Mouse (Mus musculus) embryonic facial prominence, embryonic 15.5 days (tissue): ENCODE measurements at regions not wholly inside any gene's neighbourhood (a gene's known extent, or its start where the extent isn't known, plus 50 kb on each side); places are given as distances from the start of the nearest gene placed in this dataset.

Experiments used
- ATAC-seq: fragments of 200-750 bp; cut with Nextera tagmentation; 2 replicates; pipeline ENCODE4 v1.8.0; 2017; ENCODE audit warnings: low read depth, moderate TSS enrichment; ENCODE audit not compliant: insufficient number of reproducible peaks, low FRiP score, low TSS enrichment
- H3K27ac ChIP-seq: fragments of 300-500 bp; sonication (generic); replicated peaks from 2 replicates; pipeline ENCODE4 v1.5.1; 2015; ENCODE audit warnings: mild to moderate bottlenecking, inconsistent platforms
- H3K27me3 ChIP-seq: fragments of 300-500 bp; sonication (generic); 2 replicates; pipeline ENCODE4 v1.6.1; 2015; ENCODE audit warnings: inconsistent platforms
- H3K36me3 ChIP-seq: fragments of 300-500 bp; sonication (generic); 2 replicates; pipeline ENCODE4 v1.6.1; 2015; ENCODE audit warnings: mild to moderate bottlenecking, inconsistent platforms
- H3K4me1 ChIP-seq: fragments of 300-500 bp; sonication (generic); 2 replicates; pipeline ENCODE4 v1.6.1; 2015; ENCODE audit warnings: inconsistent platforms
- H3K4me2 ChIP-seq: fragments of 300-500 bp; sonication (generic); replicated peaks from 2 replicates; pipeline ENCODE4 v1.6.1; 2015; ENCODE audit warnings: mild to moderate bottlenecking, inconsistent platforms
- H3K4me3 ChIP-seq: fragments of 300-500 bp; sonication (generic); replicated peaks from 2 replicates; pipeline ENCODE4 v1.5.1; 2015; ENCODE audit warnings: mild to moderate bottlenecking, inconsistent platforms
- H3K9ac ChIP-seq: fragments of 300-500 bp; sonication (generic); 2 replicates; pipeline ENCODE4 v1.6.1; 2015; ENCODE audit warnings: inconsistent platforms
- H3K9me3 ChIP-seq: fragments of 300-500 bp; sonication (generic); replicated peaks from 2 replicates; pipeline ENCODE4 v1.6.1; 2016; ENCODE audit warnings: inconsistent platforms
- WGBS: fragments of 180-500 bp; shearing (Covaris S2); methylation state at CpG from one replicate; pipeline ENCODE4 v1.1.7; 2015; 5-methylcytosine and 5-hydroxymethylcytosine counted together

DNA sequence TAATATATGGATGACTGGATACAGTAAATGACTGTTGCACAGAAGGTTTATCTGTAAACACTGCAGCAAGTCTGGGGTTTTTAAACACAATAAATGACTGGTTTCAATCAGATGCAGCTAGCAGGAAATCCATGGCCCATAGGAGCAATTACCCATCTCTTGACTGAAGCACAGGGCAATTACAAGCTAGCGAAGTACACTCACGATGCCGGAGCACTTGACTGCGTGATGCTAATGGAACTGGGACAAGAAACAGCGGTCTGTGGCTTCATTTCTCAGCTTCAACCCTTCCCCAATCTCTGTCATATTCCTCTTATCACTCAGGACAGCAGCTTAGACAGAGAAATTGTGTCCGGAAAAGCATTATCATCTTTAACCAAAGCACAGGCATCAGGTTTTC, 132.1 kb downstream of the Mat2b start:
- 58% methylated on average over 6 of the region's 6 CpGs for WGBS
- no peak overlapping the region for H3K4me3 ChIP-seq
- H3K9ac ChIP-seq = no peak overlapping the region
- no peaks in the 10 kb centered on the region for H3K36me3 ChIP-seq
- no peaks in the 10 kb centered on the region for H3K9me3 ChIP-seq
- no peak overlapping the region for H3K4me2 ChIP-seq
- no peaks in the 10 kb centered on the region for H3K4me1 ChIP-seq
- no peaks in the 10 kb centered on the region for H3K27me3 ChIP-seq
- no peak overlapping the region for H3K27ac ChIP-seq
- ATAC-seq = no peak

DNA sequence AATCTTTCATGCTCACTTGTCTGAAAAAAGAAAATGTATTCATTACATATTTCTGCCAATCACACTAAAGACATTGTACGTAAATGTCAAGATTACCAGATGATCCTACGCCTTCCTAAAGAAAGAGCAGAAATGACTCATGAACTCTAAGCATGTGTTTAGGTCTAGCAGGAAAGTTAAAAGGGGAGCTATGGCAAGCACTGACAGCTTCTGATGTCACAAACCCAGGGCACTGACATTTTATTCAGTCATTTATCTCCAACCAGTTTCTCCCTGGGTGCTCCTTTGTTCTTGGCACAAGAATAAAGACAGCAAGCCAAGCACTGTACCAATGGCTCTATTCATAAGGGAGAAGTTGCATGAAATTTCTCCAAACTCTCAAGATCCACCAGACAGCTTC, 133.0 kb downstream of the Mat2b start:
- Histone ChIP-seq H3K27ac (no peak overlapping the region), H3K4me3 (no peak overlapping the region), H3K36me3 (no peaks in the 10 kb centered on the region), H3K4me1 (no peaks in the 10 kb centered on the region), H3K4me2 (no peak overlapping the region), H3K9me3 (no peaks in the 10 kb centered on the region), H3K9ac (no peak overlapping the region), H3K27me3 (no peaks in the 10 kb centered on the region)
- WGBS = 84% methylated on average over 2 of the region's 2 CpGs
- ATAC-seq = no peak

DNA sequence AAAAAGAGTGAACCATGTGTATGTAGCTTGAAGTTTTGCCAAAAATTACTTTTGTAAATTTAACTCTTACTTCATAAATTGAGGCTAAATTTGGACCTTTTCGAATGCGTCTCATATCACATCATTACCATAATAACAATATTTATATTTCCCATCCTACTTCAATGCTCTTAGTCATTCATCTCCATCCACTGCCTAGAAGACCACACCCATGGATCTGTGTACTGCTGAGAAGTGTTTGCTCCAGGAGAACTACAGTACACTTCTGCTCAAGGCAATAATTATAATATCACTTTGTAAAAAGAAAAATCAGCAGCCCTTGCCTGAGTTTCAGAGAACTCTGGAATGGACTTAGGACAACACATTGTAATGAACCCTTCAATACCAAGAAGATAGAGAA, 133.6 kb downstream of the Mat2b start:
- WGBS = 90% methylated on average over 2 of the region's 2 CpGs

DNA sequence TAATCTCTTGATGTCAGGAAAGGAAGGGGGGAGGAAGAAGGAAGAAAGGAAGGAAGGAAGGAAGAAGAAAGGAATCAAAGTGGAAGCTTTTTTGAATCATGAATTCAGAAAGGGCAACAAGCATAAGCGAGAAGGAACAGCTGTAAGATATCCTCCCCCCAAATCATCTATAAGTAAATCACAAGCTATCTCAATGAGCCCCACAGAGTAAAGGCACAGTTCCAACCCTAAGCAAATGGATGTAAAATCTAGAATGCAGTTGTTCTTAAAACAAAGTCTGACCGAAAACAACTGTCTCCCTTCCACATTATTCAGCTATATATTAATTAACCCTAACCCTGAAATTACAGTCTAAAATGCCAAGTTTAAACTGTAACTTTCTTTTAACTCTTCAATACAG, 136.5 kb downstream of the Mat2b start:
- 80% methylated on average over 2 of the region's 2 CpGs for WGBS
- H3K36me3 ChIP-seq = no peaks in the 10 kb centered on the region
- no peak overlapping the region for H3K4me3 ChIP-seq
- no peaks in the 10 kb centered on the region for H3K27me3 ChIP-seq
- no peaks in the 10 kb centered on the region for H3K4me1 ChIP-seq
- no peak overlapping the region for H3K9ac ChIP-seq
- H3K9me3 ChIP-seq = no peaks in the 10 kb centered on the region
- no peak for ATAC-seq
- H3K27ac ChIP-seq = no peak overlapping the region
- H3K4me2 ChIP-seq = no peak overlapping the region

More for the DNA sequence above, 133.6 kb downstream of the Mat2b start:
- no peaks in the 10 kb centered on the region for H3K4me1 ChIP-seq
- H3K27ac ChIP-seq = no peak overlapping the region
- no peaks in the 10 kb centered on the region for H3K9me3 ChIP-seq
- H3K27me3 ChIP-seq = no peaks in the 10 kb centered on the region
- H3K9ac ChIP-seq = no peak overlapping the region
- no peak for ATAC-seq
- H3K4me2 ChIP-seq = no peak overlapping the region
- no peaks in the 10 kb centered on the region for H3K36me3 ChIP-seq
- no peak overlapping the region for H3K4me3 ChIP-seq

DNA sequence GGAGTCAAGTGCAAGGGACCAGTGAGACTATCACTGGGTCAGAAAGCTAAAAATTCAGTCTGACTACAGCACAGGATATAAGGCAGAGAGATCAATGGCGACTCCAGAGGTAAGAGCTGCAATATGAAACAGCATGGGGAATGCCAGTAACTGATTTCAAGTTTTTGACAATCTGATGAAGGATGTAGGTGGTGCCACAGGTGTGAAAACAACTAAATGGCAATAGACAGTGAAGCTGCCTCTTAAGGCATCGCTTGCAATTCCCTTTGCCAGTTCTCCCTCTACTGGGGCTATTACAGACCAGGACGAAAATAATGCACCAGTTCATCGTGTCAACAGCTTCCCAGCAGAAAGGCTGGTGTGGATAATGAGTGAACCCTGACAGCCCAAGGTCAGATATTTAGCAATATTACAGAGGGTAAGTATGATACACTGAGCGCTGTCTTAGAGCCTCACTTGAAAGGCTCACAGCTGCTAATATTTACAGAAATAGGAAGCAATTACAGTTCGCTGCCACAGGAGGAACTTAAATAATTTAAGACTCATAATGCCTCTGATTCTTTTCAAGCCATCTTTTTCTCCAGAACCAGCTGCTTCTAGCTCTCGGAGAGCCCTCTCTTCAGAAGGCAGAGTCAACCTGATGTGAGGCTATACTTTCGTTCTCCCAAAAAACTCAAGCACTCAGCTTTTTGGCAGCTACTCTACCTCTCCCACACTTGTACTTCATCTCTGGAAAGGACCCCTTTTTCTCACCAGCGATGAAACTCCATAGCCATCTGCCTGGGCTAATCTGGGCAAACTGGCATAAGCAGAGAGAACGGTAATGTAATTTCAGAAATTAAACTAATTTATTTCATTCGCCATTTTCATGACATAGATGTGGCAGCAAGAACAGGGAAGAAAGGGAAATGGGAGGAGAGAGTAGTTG, 139.9 kb downstream of the Mat2b start:
- no peak for ATAC-seq
- H3K4me3 ChIP-seq = no peak overlapping the region
- H3K27me3 ChIP-seq = no peaks in the 10 kb centered on the region
- no peak overlapping the region for H3K9ac ChIP-seq
- WGBS = 58% methylated on average over 11 of the region's 11 CpGs
- H3K4me1 ChIP-seq = no peaks in the 10 kb centered on the region
- no peaks in the 10 kb centered on the region for H3K9me3 ChIP-seq
- H3K36me3 ChIP-seq = no peaks in the 10 kb centered on the region
- no peak overlapping the region for H3K4me2 ChIP-seq
- H3K27ac ChIP-seq = no peak overlapping the region

DNA sequence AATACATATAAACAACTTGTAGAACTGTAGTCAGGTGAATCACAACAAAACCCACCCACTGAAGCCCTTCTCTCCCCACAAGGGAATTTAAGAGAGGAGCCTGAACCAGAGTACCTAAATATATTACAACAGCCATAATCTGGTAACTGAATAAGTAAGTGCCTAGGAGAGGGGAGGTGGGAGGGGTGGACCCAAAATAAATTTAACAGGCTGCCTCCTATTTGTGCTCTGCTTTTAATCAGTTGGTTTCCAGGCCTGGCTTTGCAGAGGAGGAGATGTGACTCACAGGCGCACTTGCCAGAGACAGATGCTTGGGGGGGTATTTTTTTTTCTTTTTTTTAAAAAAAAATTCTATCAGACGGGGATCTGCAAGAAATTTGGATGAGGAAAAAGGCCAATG, 142.9 kb downstream of the Mat2b start:
- Histone ChIP-seq H3K4me3 (no peak overlapping the region), H3K27me3 (no peaks in the 10 kb centered on the region), H3K27ac (no peak overlapping the region), H3K4me1 (no peaks in the 10 kb centered on the region), H3K9ac (no peak overlapping the region), H3K4me2 (no peak overlapping the region), H3K36me3 (no peaks in the 10 kb centered on the region), H3K9me3 (no peaks in the 10 kb centered on the region)
- ATAC-seq = no peak
- WGBS = 46% methylated on average over 2 of the region's 2 CpGs

GRCm38 (mm10) chr11:40546596-40546995, 148.4 kb downstream of the Mat2b start:
- Histone ChIP-seq H3K4me2 (no peak overlapping the region), H3K27ac (no peak overlapping the region), H3K9me3 (no peaks in the 10 kb centered on the region), H3K4me3 (no peak overlapping the region), H3K4me1 (no peaks in the 10 kb centered on the region), H3K36me3 (no peaks in the 10 kb centered on the region), H3K9ac (no peak overlapping the region), H3K27me3 (no peaks in the 10 kb centered on the region)
- ATAC-seq = no peak
- 79% methylated on average over 2 of the region's 2 CpGs for WGBS

GRCm38 (mm10) chr11:40545537-40545936, 149.5 kb downstream of the Mat2b start:
- Histone ChIP-seq H3K4me2 (no peak overlapping the region), H3K4me1 (no peaks in the 10 kb centered on the region), H3K27me3 (no peaks in the 10 kb centered on the region), H3K36me3 (no peaks in the 10 kb centered on the region), H3K9ac (no peak overlapping the region), H3K9me3 (no peaks in the 10 kb centered on the region), H3K4me3 (no peak overlapping the region), H3K27ac (no peak overlapping the region)
- ATAC-seq = no peak
- WGBS = 73% methylated on average over 1 of the region's 1 CpGs

- Histone ChIP-seq H3K9ac (no peak overlapping the region), H3K4me3 (no peak overlapping the region), H3K4me1 (no peaks in the 10 kb centered on the region), H3K4me2 (no peak overlapping the region), H3K27me3 (no peaks in the 10 kb centered on the region), H3K9me3 (no peaks in the 10 kb centered on the region), H3K27ac (no peak overlapping the region), H3K36me3 (no peaks in the 10 kb centered on the region)
- ATAC-seq = no peak
- 70% methylated on average over 3 of the region's 3 CpGs for WGBS
These were observed 154.8 kb downstream of the Mat2b start for GRCm38 (mm10) chr11:40540229-40540628.

- Histone ChIP-seq H3K4me3 (no peak overlapping the region), H3K4me2 (no peak overlapping the region), H3K9me3 (no peaks in the 10 kb centered on the region), H3K4me1 (no peaks in the 10 kb centered on the region), H3K27ac (no peak overlapping the region), H3K27me3 (no peaks in the 10 kb centered on the region), H3K36me3 (no peaks in the 10 kb centered on the region), H3K9ac (no peak overlapping the region)
- WGBS = 82% methylated on average over 11 of the region's 11 CpGs
- ATAC-seq = no peak
These were observed 155.2 kb downstream of the Mat2b start for GRCm38 (mm10) chr11:40539776-40540175.

GRCm38 (mm10) chr11:40536236-40536765, 158.7 kb downstream of the Mat2b start:
- Histone ChIP-seq H3K36me3 (no peaks in the 10 kb centered on the region), H3K4me3 (no peak overlapping the region), H3K27ac (no peak overlapping the region), H3K27me3 (no peaks in the 10 kb centered on the region), H3K9ac (no peak overlapping the region), H3K4me2 (no peak overlapping the region), H3K9me3 (no peaks in the 10 kb centered on the region), H3K4me1 (no peaks in the 10 kb centered on the region)
- WGBS = 80% methylated on average over 14 of the region's 14 CpGs
- no peak for ATAC-seq
